Mouse (Mus musculus) heart, embryonic 11.5 days (tissue): ENCODE results near the gene Ppp6r2. TPM values are rescaled to one million over a fixed set of nuclear protein-coding genes. Genes with fewer than 3 reads are reported as not detected.

Experiments
- ATAC-seq: fragments of 200-750 bp; cut with Nextera tagmentation; replicated peaks from 2 replicates; pipeline ENCODE4 v1.8.0; 2017; ENCODE audit warnings: moderate library complexity; ENCODE audit not compliant: insufficient number of reproducible peaks, low FRiP score, low TSS enrichment
- H3K27ac ChIP-seq: fragments of 300-500 bp; sonication (generic); 2 replicates; pipeline ENCODE4 v1.5.1; 2014; ENCODE audit warnings: mild to moderate bottlenecking, low read depth, low read length
- H3K27me3 ChIP-seq: fragments of 300-500 bp; sonication (generic); 2 replicates; pipeline ENCODE4 v1.6.1; 2014; ENCODE audit warnings: mild to moderate bottlenecking, low read length, mixed read lengths; ENCODE audit not compliant: control insufficient read depth, insufficient read depth
- H3K36me3 ChIP-seq: fragments of 300-500 bp; sonication (generic); 2 replicates; pipeline ENCODE4 v1.6.1; 2014; ENCODE audit warnings: mild to moderate bottlenecking, low read length, moderate library complexity, mixed read lengths; ENCODE audit not compliant: control insufficient read depth, insufficient read depth
- H3K4me1 ChIP-seq: fragments of 300-500 bp; sonication (generic); 2 replicates; pipeline ENCODE4 v1.6.1; 2014; ENCODE audit warnings: low read length; ENCODE audit not compliant: control insufficient read depth, insufficient read depth
- H3K4me2 ChIP-seq: fragments of 300-500 bp; sonication (generic); 2 replicates; pipeline ENCODE4 v1.6.1; 2014; ENCODE audit warnings: mild to moderate bottlenecking, moderate library complexity
- H3K4me3 ChIP-seq: fragments of 300-500 bp; sonication (generic); 2 replicates; pipeline ENCODE4 v1.5.1; 2014; ENCODE audit warnings: low read depth, low read length
- H3K9ac ChIP-seq: fragments of 300-500 bp; sonication (generic); 2 replicates; pipeline ENCODE4 v1.6.1; 2014; ENCODE audit warnings: mild to moderate bottlenecking, low read depth, low read length, moderate library complexity
- H3K9me3 ChIP-seq: fragments of 300-500 bp; sonication (generic); replicated peaks from 2 replicates; pipeline ENCODE4 v1.6.1; 2016; ENCODE audit warnings: low read length; ENCODE audit not compliant: control insufficient read depth
- WGBS: fragments of 180-500 bp; shearing (Covaris S2); extraction: QIAGEN DNeasy Blood & Tissue Kit; methylation state at CpG from one replicate; pipeline ENCODE4 v1.1.7; 2014; ENCODE audit not compliant: insufficient replicate concordance; 5-methylcytosine and 5-hydroxymethylcytosine counted together
- polyA plus RNA-seq: library from polyadenylated mRNA; unstranded; fragments of >200 nt; fragmentation: Nextera tagmentation; extraction: Ambion mirVana; gene quantifications from 2 replicates; pipeline ENCODE4 v1.2.1, GENCODE M21; 2014

Ppp6r2 gene
- polyA plus RNA-seq, 1 experiment from 2014 or later: 23.5 TPM

GRCm38 (mm10) chr15:89173024-89173905 is 38.1 kb upstream of the Ppp6r2 start:
- H3K27me3 ChIP-seq: no peaks in the 10 kb centered on the region
- peak overlapping the region; percentile 30 for H3K27ac ChIP-seq
- H3K4me1 ChIP-seq: peaks cover 91% of the 10 kb centered on the region
- 1% methylated on average over 64 of the region's 65 CpGs for WGBS
- peak overlapping the region; percentile 63 for H3K4me3 ChIP-seq
- H3K36me3 ChIP-seq: no peaks in the 10 kb centered on the region
- peak overlapping the region; percentile 75 for H3K9ac ChIP-seq
- peak; percentile 22; the same call in 1 of the 2 replicates for ATAC-seq
- H3K9me3 ChIP-seq: no peaks in the 10 kb centered on the region
- peak overlapping the region; percentile 95 for H3K4me2 ChIP-seq

- Histone ChIP-seq H3K27ac (no peak overlapping the region), H3K27me3 (no peaks in the 10 kb centered on the region), H3K4me3 (peak overlapping the region; percentile 63), H3K4me1 (peaks cover 91% of the 10 kb centered on the region), H3K9me3 (no peaks in the 10 kb centered on the region), H3K4me2 (peak overlapping the region; percentile 95), H3K36me3 (no peaks in the 10 kb centered on the region), H3K9ac (peak overlapping the region; percentile 75; the same call in 1 of the 2 replicates)
- peak; percentile 32; the same call in 1 of the 2 replicates for ATAC-seq
- 2% methylated on average over 15 of the region's 15 CpGs for WGBS
These were observed 37.5 kb upstream of the Ppp6r2 start for GRCm38 (mm10) chr15:89173906-89174214.

GRCm38 (mm10) chr15:89174889-89175339 is 36.4 kb upstream of the Ppp6r2 start:
- Histone ChIP-seq H3K4me2 (no peak overlapping the region), H3K27me3 (no peaks in the 10 kb centered on the region), H3K36me3 (no peaks in the 10 kb centered on the region), H3K4me3 (no peak overlapping the region), H3K9ac (no peak overlapping the region), H3K9me3 (no peaks in the 10 kb centered on the region), H3K27ac (no peak overlapping the region), H3K4me1 (peaks cover 87% of the 10 kb centered on the region)
- 51% methylated on average over 11 of the region's 11 CpGs for whole genome bisulfite sequencing
- ATAC-seq: no peak

GRCm38 (mm10) chr15:89175411-89176155 is 35.8 kb upstream of the Ppp6r2 start:
- Histone ChIP-seq H3K27me3 (no peaks in the 10 kb centered on the region), H3K4me2 (no peak overlapping the region), H3K4me3 (no peak overlapping the region), H3K4me1 (peaks cover 81% of the 10 kb centered on the region), H3K27ac (no peak overlapping the region), H3K9me3 (no peaks in the 10 kb centered on the region), H3K9ac (no peak overlapping the region), H3K36me3 (no peaks in the 10 kb centered on the region)
- ATAC-seq: no peak
- WGBS: 67% methylated on average over 13 of the region's 13 CpGs

GRCm38 (mm10) chr15:89177121-89177520 is 34.2 kb upstream of the Ppp6r2 start:
- ATAC-seq: no peak
- Histone ChIP-seq H3K27ac (0 out of 2 replicates have a peak overlapping the region, but pooled peaks have one; percentile 19), H3K9ac (no peak overlapping the region), H3K4me1 (peaks cover 79% of the 10 kb centered on the region), H3K4me2 (peak overlapping the region; percentile 34), H3K4me3 (no peak overlapping the region), H3K9me3 (no peaks in the 10 kb centered on the region), H3K36me3 (no peaks in the 10 kb centered on the region), H3K27me3 (no peaks in the 10 kb centered on the region)
- WGBS: 6% methylated on average over 5 of the region's 5 CpGs

- Histone ChIP-seq H3K4me2 (peak overlapping the region; percentile 92), H3K4me3 (no peak overlapping the region), H3K36me3 (no peaks in the 10 kb centered on the region), H3K4me1 (peaks cover 78% of the 10 kb centered on the region), H3K27ac (peak overlapping the region; percentile 87), H3K9ac (no peak overlapping the region), H3K9me3 (no peaks in the 10 kb centered on the region), H3K27me3 (no peaks in the 10 kb centered on the region)
- WGBS: 69% methylated on average over 3 of the region's 4 CpGs
- ATAC-seq: no peak
These were observed 33.6 kb upstream of the Ppp6r2 start for GRCm38 (mm10) chr15:89177576-89178259.

GRCm38 (mm10) chr15:89178260-89178860 is 33.0 kb upstream of the Ppp6r2 start:
- H3K36me3 ChIP-seq: no peaks in the 10 kb centered on the region
- peak overlapping the region; percentile 83 for H3K4me3 ChIP-seq
- no peaks in the 10 kb centered on the region for H3K9me3 ChIP-seq
- no peaks in the 10 kb centered on the region for H3K27me3 ChIP-seq
- ATAC-seq: no peak
- WGBS: 61% methylated on average over 7 of the region's 7 CpGs
- peak overlapping the region; percentile 46; the same call in 1 of the 2 replicates for H3K9ac ChIP-seq
- H3K27ac ChIP-seq: peak overlapping the region; percentile 87
- H3K4me1 ChIP-seq: peaks cover 72% of the 10 kb centered on the region
- H3K4me2 ChIP-seq: peak overlapping the region; percentile 92
